Mouse (Mus musculus): ENCODE data around the gene Tmem110. TPM values are rescaled to one million over a fixed set of nuclear protein-coding genes. Genes with fewer than 3 reads are reported as not detected.
A peak's percentile ranks its signal among the peaks of the same experiment; 100 is the strongest.

Gene Tmem110
- total RNA-seq, 2 experiments from 2014 or later, result 8.1 to 8.7 TPM

DNA sequence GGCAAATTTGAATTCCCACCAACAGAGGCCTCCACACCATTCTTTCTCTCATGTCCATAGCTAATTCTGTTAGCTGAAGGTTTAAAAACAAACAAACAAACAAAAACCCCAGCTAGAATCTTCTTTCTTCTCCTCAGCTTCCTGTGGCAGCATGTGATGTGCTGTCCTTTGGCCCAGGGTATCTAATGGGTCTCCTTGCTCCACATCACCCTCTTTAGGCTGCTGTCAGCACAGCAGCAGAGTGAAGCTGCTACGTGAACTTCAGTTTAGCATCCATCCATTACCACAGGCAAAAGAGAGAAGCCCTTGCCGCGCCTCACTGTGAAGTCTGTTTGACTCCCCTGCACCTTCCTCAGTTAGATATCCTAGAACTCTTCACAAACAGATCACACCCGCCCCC lies 32.6 kb downstream of the Tmem110 start:
- DNase-seq (ENCODE audit: low spot score), result no peak
- intact Hi-C loops (cut with DNase I), result no loop called here

DNA sequence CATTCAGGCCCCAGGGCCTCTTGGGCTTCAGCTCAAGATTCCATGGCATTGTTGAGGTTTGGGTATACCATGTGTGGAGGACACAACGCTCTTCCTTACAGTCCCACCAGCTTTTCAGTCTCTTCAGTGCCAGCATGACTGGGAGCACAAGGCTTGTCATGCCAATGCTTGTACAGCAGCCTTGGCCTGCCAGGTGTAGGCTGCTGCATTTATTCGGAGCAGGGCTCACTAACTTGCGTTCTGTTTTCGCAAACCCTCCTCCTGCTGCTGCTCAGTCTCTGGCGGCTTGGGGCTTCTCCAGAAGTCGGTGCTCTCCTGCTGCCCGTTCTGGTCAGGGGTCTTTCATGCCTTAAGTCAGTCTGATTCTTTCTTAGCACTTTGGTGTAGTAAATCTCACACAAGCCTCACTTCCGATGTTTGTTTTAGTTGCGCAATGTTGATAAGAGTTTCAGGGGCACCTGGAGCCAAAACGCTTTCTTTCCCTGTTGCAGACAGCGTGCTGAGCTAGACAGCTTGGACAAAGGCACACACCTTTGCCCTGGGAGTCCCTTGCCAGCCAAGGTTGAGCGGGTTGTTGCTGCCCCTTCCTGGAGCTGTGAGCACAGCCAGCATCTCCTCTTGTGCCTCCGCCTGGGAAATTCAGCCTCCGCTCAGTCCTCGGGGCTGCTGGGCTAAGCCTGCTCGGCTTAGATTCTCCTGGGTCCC lies 36.2 kb downstream of the Tmem110 start:
- intact Hi-C loops (cut with DNase I), result no loop called here
- DNase-seq (ENCODE audit: low spot score), result no peak

DNA sequence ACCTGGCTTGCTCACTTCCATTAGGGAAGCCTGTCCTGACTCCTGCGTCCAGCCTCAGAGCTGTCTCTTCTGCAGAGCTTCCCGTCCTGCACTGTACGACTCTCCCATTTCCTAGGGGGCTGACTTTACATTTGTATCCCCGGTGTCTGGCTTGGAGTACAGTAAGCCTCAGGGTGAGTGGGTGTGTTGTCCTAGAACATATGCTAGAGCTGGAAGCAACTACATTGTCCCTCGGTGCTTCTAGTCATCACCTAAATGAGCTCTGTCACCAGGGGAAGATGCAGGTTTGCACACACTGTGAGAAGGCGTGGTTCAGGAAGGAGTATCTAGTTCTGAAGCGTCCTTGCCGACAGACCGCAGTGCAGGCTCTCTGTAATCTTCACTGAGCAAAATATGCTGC lies 37.0 kb downstream of the Tmem110 start:
- DNase-seq (ENCODE audit: low spot score), result no peak
- intact Hi-C loops (cut with DNase I), result no loop called here

GRCm38 (mm10) chr14:30865311-30865710 lies 39.9 kb downstream of the Tmem110 start:
- DNase-seq (ENCODE audit: low spot score), result no peak

DNA sequence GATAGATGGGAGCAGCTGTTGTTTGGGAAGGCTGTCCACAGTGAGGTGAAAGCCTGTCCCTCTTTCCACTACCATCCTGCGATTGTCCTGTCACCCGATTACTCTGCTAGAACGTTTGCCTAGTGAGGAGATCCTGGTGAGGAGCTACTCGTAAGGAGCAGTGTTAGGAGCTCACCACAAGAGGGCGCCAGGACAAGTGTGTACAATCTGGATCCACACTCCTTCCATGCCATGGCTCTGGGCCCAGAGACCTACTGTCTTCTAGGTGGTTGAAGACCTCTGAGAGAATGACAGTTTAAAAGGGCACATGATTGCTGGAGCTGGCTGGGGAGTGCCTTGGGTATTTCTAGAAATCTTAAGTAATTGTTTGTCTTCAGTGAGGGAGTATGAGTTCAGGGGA lies 41.7 kb downstream of the Tmem110 start:
- intact Hi-C loops (cut with DNase I), result loop anchor here (2.0 to 5.0 kb wide), 5 partner anchors 14 to 275 kb away; no protein-coding TSS in a partner anchor
- DNase-seq (ENCODE audit: low spot score), result peak; percentile 53

More at GRCm38 (mm10) chr14:30865311-30865710, 39.9 kb downstream of the Tmem110 start:
- intact Hi-C loops (cut with DNase I), result loop anchor here (2.0 to 5.0 kb wide), 6 partner anchors 41 to 273 kb away; partner anchors contain the start of gene Tmem110

- no peak for DNase-seq (ENCODE audit: low spot score)
- intact Hi-C loops (cut with DNase I), result loop anchor here (5.0 kb wide), 4 partner anchors 152 to 277 kb away; no protein-coding TSS in a partner anchor
These were observed 43.4 kb downstream of the Tmem110 start for GRCm38 (mm10) chr14:30868826-30869225.

DNA sequence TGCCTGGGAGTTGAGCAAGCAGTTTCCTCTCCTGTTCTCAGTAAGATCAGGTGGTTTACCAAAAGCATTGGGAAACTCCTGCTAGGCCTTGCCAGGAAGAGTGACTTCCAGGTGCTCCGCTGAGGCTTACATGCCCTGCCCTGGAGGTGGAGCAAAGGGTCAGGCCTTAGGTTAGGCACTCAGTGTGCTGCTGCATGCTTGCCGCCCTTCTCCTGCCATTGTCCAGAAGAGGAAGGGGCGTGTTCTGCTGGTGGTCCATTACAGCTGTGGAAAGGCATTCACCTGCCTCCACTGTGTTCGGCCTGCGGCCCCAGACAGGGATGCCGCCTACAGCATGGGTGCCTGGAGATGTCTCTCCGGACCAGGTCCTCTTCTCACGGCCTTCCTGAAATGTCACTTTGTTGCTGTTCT lies 44.0 kb downstream of the Tmem110 start:
- peak; percentile 64 for DNase-seq (ENCODE audit: low spot score)
- intact Hi-C loops (cut with DNase I), result loop anchor here (5.0 kb wide), 4 partner anchors 152 to 277 kb away; no protein-coding TSS in a partner anchor

DNA sequence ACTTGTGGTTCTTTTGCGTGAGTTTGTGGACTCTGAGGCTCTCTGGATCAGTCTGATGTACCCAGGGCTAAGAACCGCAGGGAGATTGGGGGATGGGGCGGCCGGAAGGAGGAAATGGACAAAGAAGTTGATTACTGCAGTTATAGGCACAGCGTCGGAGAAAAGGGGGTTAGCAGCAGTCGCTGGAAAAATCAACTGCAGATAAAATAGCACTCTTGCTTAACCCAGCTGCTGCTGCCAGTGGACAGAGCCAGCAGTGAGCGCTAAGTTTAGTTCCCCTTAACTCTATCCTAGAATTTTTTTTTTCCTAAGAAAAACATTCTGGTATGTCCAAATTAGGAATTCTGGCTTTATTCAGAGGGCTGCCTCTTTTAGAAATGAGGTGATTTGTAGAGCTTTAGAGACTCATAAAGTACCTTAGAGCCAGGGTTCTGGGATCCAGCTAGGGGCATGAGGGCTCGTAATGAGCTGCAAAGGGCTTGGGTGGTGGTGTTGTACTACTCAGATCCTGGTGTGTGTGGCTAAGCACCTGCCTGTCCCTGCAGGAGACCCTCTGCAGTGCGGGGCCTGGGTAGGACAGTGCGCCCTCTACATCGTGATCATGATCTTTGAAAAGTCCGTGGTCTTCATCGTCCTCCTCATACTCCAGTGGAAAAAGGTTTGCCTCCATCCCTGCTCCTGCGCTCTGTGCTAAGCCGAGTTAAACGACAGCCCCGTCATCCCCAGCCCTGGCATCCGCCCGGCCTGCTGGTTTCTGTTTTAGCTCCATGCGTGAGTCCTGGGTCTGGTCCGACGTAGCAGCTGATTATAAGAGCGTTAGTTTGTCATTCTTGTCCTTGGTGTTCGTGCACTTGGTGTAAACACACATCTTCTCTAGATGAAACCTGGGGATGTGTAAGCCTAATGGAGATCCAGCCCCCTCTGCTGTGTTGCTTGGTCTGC lies 45.1 kb downstream of the Tmem110 start:
- intact Hi-C loops (cut with DNase I), result no loop called here
- peak; percentile 41 for DNase-seq (ENCODE audit: low spot score)

- intact Hi-C loops (cut with DNase I), result no loop called here
- no peak for DNase-seq (ENCODE audit: low spot score)
These were observed 48.8 kb downstream of the Tmem110 start for GRCm38 (mm10) chr14:30874095-30874700.

- intact Hi-C loops (cut with DNase I), result no loop called here
- DNase-seq (ENCODE audit: low spot score), result no peak
These were observed 49.9 kb downstream of the Tmem110 start for GRCm38 (mm10) chr14:30875130-30875865.

DNA sequence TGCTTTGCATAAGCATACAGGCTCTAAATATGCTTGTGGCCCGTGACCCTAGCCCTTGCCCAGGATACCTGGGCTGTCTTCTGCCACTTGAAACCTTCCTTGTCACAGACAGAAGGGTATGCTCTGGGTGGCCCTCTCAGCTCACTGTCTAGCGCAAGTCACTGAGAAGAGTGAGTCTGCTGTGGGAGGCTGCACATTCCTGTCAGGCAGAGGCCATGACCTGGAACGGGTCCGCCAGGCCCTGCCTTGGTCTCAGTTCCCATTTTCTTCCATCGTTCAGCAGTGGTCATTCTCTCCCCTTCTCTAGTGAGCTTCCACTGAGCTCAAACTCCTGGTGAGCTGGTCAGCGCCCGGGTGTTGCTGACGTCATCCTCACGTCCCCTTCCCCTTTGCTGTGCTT lies 50.6 kb downstream of the Tmem110 start:
- intact Hi-C loops (cut with DNase I), result no loop called here
- no peak for DNase-seq (ENCODE audit: low spot score)

GRCm38 (mm10) chr14:30876451-30876850 lies 51.1 kb downstream of the Tmem110 start:
- DNase-seq (ENCODE audit: low spot score), result no peak
- intact Hi-C loops (cut with DNase I), result no loop called here

DNA sequence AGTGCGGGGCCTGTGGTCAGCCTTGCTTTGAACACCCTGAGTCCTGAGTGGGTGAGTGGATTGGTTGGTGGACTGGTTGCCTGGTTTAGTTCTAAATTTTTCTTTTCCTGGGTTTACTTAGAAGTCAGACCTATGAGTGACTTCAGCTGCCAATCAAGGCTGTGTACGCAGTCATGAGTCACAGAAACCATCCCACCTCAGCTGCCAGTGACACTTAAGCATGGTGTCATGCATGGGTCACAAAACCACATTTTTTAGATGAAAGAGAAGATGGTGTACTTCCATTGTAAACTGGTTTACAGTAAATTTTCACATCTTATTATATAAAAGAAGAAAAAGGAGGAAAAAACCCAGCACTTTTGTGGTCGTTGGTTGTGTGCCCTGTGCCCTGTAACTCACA lies 52.4 kb downstream of the Tmem110 start:
- no peak for DNase-seq (ENCODE audit: low spot score)
- intact Hi-C loops (cut with DNase I), result no loop called here

DNA sequence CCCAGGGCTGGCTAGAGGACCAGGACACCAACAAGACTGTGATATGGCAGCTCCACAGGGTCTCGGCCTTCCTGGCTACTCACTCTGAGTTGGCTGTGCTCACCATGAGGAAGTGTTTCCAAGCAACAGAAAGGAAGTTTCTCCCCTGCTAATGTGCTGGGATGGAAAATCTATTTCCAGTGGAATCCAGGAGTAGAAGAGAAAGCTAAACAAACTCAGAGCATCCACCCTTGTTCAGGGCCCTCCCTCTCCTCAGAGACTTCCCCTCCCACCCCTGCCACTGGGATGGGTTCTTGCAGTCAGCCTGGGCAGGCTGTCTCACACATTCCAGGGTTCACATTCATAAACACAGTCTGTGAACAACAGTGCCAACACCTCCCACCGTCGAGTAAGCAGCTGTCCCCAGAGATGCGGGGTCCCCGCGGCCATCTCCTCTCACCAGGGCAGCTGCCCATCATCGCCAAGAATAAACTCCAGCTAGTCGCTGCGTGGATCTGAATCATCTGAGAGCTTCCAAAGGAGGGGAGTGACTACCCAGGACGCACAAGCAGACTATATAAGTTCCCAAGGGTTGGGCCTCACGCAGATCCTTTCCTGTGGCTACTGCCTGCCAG lies 53.7 kb downstream of the Tmem110 start, which contains the start of gene Mustn1:
Mustn1 (plus strand) TSS at position 243 of the 614 bp plus-strand sequence.
- peak; percentile 77 for DNase-seq (ENCODE audit: low spot score)
- intact Hi-C loops (cut with DNase I), result no loop called here

DNA sequence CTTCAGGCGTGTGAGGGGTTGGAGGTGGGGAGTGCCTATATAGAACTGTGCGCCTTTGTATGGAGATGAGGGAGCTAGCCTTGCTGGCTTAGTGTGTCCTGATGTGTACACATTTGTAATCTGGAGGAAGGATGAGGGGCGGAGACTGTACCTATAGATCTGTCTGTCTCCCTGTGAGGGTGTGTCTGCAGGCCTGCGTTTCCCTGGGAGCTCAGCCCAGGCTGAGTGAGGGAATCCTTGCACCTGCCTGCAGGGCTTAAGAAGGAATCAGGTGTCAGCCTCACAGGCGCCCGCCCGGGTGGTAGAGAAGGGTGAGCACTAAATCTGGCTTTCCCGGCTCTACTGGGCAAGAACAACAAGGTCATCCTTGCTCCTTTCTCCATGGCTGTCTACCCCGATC lies 54.4 kb downstream of the Tmem110 start:
- intact Hi-C loops (cut with DNase I), result loop anchor here (2.0 to 5.0 kb wide), 2 partner anchors 13 to 63 kb away; partner anchors contain the start of gene Itih1
- no peak for DNase-seq (ENCODE audit: low spot score)

GRCm38 (mm10) chr14:30880251-30880650 lies 54.9 kb downstream of the Tmem110 start:
- intact Hi-C loops (cut with DNase I), result loop anchor here (2.0 to 5.0 kb wide), 2 partner anchors 13 to 62 kb away; partner anchors contain the start of gene Itih1
- DNase-seq (ENCODE audit: low spot score), result no peak

DNA sequence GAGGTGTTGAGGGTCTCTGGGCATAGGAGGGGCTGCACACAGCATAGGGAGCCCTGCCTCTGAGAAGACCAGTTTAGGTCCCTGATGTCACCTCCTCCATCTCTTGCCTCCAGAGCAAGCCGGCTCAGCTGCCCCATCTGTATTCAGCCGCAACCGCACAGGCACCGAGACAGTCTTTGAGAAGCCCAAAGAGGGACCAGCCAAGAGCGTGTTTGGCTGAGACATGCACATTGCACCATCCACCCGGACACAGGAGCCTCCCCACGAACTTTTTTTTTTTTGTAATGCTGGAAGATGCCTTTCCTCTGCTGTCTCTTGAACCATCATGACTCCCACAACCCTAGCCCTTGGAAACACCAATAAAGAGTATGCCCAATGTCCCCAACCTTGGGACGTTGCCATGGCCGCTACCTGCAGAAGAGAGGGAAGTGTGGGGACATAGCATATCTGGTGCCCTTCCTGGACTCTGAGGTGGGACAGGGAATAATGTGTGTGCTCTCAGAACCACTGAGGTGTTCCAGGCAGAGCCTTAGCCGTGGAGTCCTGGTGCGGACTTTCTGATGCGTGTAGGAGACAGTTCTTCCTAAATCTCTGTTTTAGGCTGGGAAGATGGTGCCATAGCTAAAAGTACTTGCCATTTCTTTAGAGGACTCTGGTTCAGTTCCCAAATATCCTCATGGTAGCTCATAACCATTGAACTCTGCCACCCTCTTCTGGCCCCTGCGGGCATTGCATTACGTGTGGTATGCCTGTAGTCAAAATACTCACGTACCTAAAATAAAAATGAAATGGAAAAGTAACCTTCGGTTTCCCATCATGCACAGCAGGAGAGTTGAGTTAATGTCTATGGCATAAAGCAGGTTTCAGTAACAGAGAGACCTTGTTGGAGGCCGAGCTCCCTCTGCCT lies 55.7 kb downstream of the Tmem110 start:
- DNase-seq (ENCODE audit: low spot score), result no peak
- intact Hi-C loops (cut with DNase I), result loop anchor here (2.0 to 5.0 kb wide), 2 partner anchors 14 to 61 kb away; partner anchors contain the start of gene Itih1

GRCm38 (mm10) chr14:30881718-30882108 lies 56.3 kb downstream of the Tmem110 start:
- intact Hi-C loops (cut with DNase I), result loop anchor here (2.0 to 5.0 kb wide), 2 partner anchors 15 to 61 kb away; partner anchors contain the start of gene Itih1
- DNase-seq (ENCODE audit: low spot score), result no peak
